ENCODE assay signal across 10 mouse cellular contexts in genomic region chr12:12264151-12264550, GRCm38 (mm10). TPM values are rescaled to one million over a fixed set of nuclear protein-coding genes. Genes with fewer than 3 reads are reported as not detected.
DNase-seq lines count a peak whose midpoint lies in the region; ATAC-seq lines count a peak whose summit lies in the region.
"Had no signal": no experiment of that assay in that cellular context is flagged by ENCODE, and none has a peak within 500 bp of the region (broad histone marks: within the 10 kb centered on the region; RNA-seq: fewer than 3 reads in every experiment).

No protein-coding gene starts in this region.

- peak overlapping the region; percentile 65 for H3K4me3 ChIP-seq in forebrain, embryonic 14.5 days (ENCODE audit: low read depth, low read length)
- no peak overlapping the region for H3K4me3 ChIP-seq in forebrain, embryonic 11.5 days (ENCODE audit: low read depth, low read length)
- H3K4me3 ChIP-seq: megakaryocyte, embryonic 14.5 days had no signal

- H3K4me1 ChIP-seq in forebrain, embryonic 14.5 days (ENCODE audit: control insufficient read depth, insufficient read depth, low read length) = peaks cover 21% of the 10 kb centered on the region
- peaks cover 5% of the 10 kb centered on the region; the same call in 1 of the 2 replicates for H3K4me1 ChIP-seq in forebrain, embryonic 11.5 days (replicated peaks; ENCODE audit: control insufficient read depth, insufficient read depth, low read length)

- peak overlapping the region; percentile 78 for H3K4me2 ChIP-seq in forebrain, embryonic 14.5 days (ENCODE audit: low read length)
- H3K4me2 ChIP-seq in forebrain, embryonic 11.5 days (ENCODE audit: low read depth, low read length, severe bottlenecking) = no peak overlapping the region

- DNase-seq in forebrain, embryonic 14.5 days (ENCODE audit: low spot score) = no peak
- DNase-seq in forebrain, embryonic 11.5 days (ENCODE audit: low spot score) = no peak
- DNase-seq in spleen, postnatal 36 days (ENCODE audit: low spot score in 2 of 2) = peak; percentile 43 to 56
- no peak for DNase-seq in spleen, postnatal 14 days (ENCODE audit: low spot score in 2 of 2)
- DNase-seq in lung, postnatal 25 days (ENCODE audit: low spot score) = peak; percentile 64
- peak; percentile 27 for DNase-seq in thymus, postnatal 25 days
- no peak for DNase-seq in cerebellum, adult 9-10 months
- no peak for DNase-seq in MN1 (ENCODE audit: low spot score)

- H3K9ac ChIP-seq in forebrain, embryonic 14.5 days (ENCODE audit: low read length) = peak overlapping the region; percentile 90
- H3K9ac ChIP-seq in forebrain, embryonic 11.5 days (ENCODE audit: low read length) = no peak overlapping the region

- no peak for ATAC-seq in forebrain, embryonic 14.5 days
- ATAC-seq in forebrain, embryonic 11.5 days (replicated peaks; ENCODE audit: low FRiP score) = no peak

- H3K27ac ChIP-seq in forebrain, embryonic 14.5 days (ENCODE audit: low read depth, low read length) = no peak overlapping the region
- H3K27ac ChIP-seq in forebrain, embryonic 11.5 days (ENCODE audit: low read depth, low read length) = no peak overlapping the region

- WGBS in forebrain, embryonic 14.5 days = 83% methylated on average over 5 of the region's 5 CpGs
- 81% methylated on average over 5 of the region's 5 CpGs for WGBS in forebrain, embryonic 11.5 days

- no peaks in the 10 kb centered on the region; the same call in 1 of the 2 replicates for H3K27me3 ChIP-seq in forebrain, embryonic 14.5 days (replicated peaks; ENCODE audit: control insufficient read depth, insufficient read depth, low read length)
- no peaks in the 10 kb centered on the region; the same call in 1 of the 2 replicates for H3K27me3 ChIP-seq in forebrain, embryonic 11.5 days (ENCODE audit: control insufficient read depth, insufficient read depth, low read length)

- H3K36me3 ChIP-seq in forebrain, embryonic 14.5 days (ENCODE audit: control insufficient read depth, insufficient read depth, low read length) = no peaks in the 10 kb centered on the region
- H3K36me3 ChIP-seq in forebrain, embryonic 11.5 days (ENCODE audit: control insufficient read depth, insufficient read depth, low read length) = no peaks in the 10 kb centered on the region

- no peaks in the 10 kb centered on the region for H3K9me3 ChIP-seq in forebrain, embryonic 14.5 days (replicated peaks; ENCODE audit: control insufficient read depth, low read length)
- H3K9me3 ChIP-seq in forebrain, embryonic 11.5 days (ENCODE audit: control insufficient read depth, low read length) = no peaks in the 10 kb centered on the region
- H3K9me3 ChIP-seq: megakaryocyte, embryonic 14.5 days had no signal

RNA-seq across cellular contexts. Expression of gene Fam49a, which starts 2.2 kb away (rescaled TPM):
- polyA plus RNA-seq in forebrain, embryonic 14.5 days (2014; fragmentation: Nextera tagmentation; extraction: Ambion mirVana) = 131 and 182 TPM in 2 replicates
- 10.7 and 12.9 TPM in 2 replicates for polyA plus RNA-seq in forebrain, embryonic 11.5 days (2014; fragmentation: Nextera tagmentation; extraction: Ambion mirVana)
- polyA plus RNA-seq: C2C12 had no signal

Comparison
In these comparisons a context has a peak if more than half of its experiments do, and no peak if none do; other contexts are left out.
1. DNase-seq: peak in spleen, postnatal 36 days (2 of 2), lung, postnatal 25 days (single experiment) and thymus, postnatal 25 days (single experiment); none in forebrain, embryonic 14.5 days (single experiment), forebrain, embryonic 11.5 days (single experiment), spleen, postnatal 14 days (0 of 2), cerebellum, adult 9-10 months (single experiment) and MN1 (single experiment).